Mouse (Mus musculus) bone marrow macrophage, adult 2 months (primary cell): ENCODE measurements around the gene Lyrm7. TPM values are rescaled to one million over a fixed set of nuclear protein-coding genes. Genes with fewer than 3 reads are reported as not detected.

ENCODE experiments used
- H3K27ac ChIP-seq: 2 replicates; pipeline ENCODE4 v1.5.1; 2012; ENCODE audit warnings: low read depth, low read length; ENCODE audit not compliant: insufficient read depth
- H3K4me1 ChIP-seq: 2 replicates; pipeline ENCODE4 v1.6.1; 2012; ENCODE audit warnings: low read length; ENCODE audit not compliant: control insufficient read depth, insufficient read depth
- H3K4me3 ChIP-seq: 2 replicates; pipeline ENCODE4 v1.5.1; 2012; ENCODE audit warnings: mild to moderate bottlenecking, low read length, moderate library complexity; ENCODE audit not compliant: insufficient read depth
- CTCF ChIP-seq: IDR thresholded peaks from 2 replicates; pipeline ENCODE4 v1.5.1; 2012; ENCODE audit warnings: low read depth, mild to moderate bottlenecking, low read length, moderate library complexity
- POLR2A ChIP-seq: IDR thresholded peaks from 2 replicates; pipeline ENCODE4 v1.6.1; 2012; ENCODE audit warnings: mild to moderate bottlenecking, low read depth, low read length, borderline replicate concordance
- polyA plus RNA-seq: library from polyadenylated mRNA; stranded (reverse); fragments of >200 nt; gene quantifications from 2 replicates; pipeline ENCODE4 v1.2.4, GENCODE M21; 2012; ENCODE audit not compliant: missing spikeins, insufficient read depth, insufficient read length

Lyrm7 gene
- polyA plus RNA-seq, 1 experiment, result 0.67 TPM

DNA sequence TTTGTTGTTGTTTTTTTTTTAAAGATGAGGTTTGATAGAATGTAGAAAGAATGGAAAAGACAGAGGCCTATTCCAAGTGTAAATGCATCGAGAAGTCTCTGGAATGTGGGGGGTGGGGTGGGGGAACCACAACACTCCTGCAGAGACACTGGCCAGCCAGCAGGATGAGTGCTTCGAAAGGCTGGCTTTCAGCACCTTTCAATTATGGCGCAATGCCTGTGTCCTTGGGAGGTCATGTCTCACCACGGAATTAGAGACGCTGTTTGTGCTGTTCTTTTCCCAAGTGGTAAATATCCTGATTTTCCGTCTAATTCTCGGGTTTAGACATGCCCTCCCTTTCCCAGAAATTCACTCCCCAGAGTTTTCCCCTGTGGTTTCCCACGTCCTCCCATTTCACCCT lies 22.0 kb upstream of the Lyrm7 start:
- Histone ChIP-seq H3K4me1 (peaks cover 60% of the 10 kb centered on the region), H3K4me3 (no peak overlapping the region), H3K27ac (peak overlapping the region; percentile 100)
- no peak for TF ChIP-seq CTCF
- no peak for TF ChIP-seq POLR2A

- no peak for TF ChIP-seq POLR2A
- no peak for TF ChIP-seq CTCF
- no peak overlapping the region for H3K27ac ChIP-seq
- no peak overlapping the region for H3K4me3 ChIP-seq
- peaks cover 52% of the 10 kb centered on the region for H3K4me1 ChIP-seq
These were observed 20.3 kb upstream of the Lyrm7 start for GRCm38 (mm10) chr11:54881051-54881474.

GRCm38 (mm10) chr11:54879922-54880321 lies 19.2 kb upstream of the Lyrm7 start:
- Histone ChIP-seq H3K27ac (0 out of 2 replicates have a peak overlapping the region, but pooled peaks have one; percentile 2), H3K4me1 (peaks cover 42% of the 10 kb centered on the region), H3K4me3 (no peak overlapping the region)
- TF ChIP-seq CTCF (no peak), POLR2A (no peak)

- TF ChIP-seq POLR2A (no peak), CTCF (no peak)
- peaks cover 40% of the 10 kb centered on the region for H3K4me1 ChIP-seq
- H3K4me3 ChIP-seq, result no peak overlapping the region
- H3K27ac ChIP-seq, result 0 out of 2 replicates have a peak overlapping the region, but pooled peaks have one; percentile 2
These were observed 18.7 kb upstream of the Lyrm7 start for GRCm38 (mm10) chr11:54879434-54879833.

GRCm38 (mm10) chr11:54878893-54879292 lies 18.2 kb upstream of the Lyrm7 start:
- H3K4me3 ChIP-seq, result no peak overlapping the region
- TF ChIP-seq POLR2A, result no peak
- H3K27ac ChIP-seq, result 0 out of 2 replicates have a peak overlapping the region, but pooled peaks have one; percentile 8

GRCm38 (mm10) chr11:54876031-54876430 lies 15.3 kb upstream of the Lyrm7 start:
- no peak for TF ChIP-seq CTCF
- TF ChIP-seq POLR2A, result no peak
- no peak overlapping the region for H3K4me3 ChIP-seq
- H3K4me1 ChIP-seq, result peaks cover 11% of the 10 kb centered on the region
- H3K27ac ChIP-seq, result no peak overlapping the region

More at GRCm38 (mm10) chr11:54878893-54879292, 18.2 kb upstream of the Lyrm7 start:
- H3K4me1 ChIP-seq, result peaks cover 36% of the 10 kb centered on the region

- TF ChIP-seq CTCF (no peak), POLR2A (no peak)
- Histone ChIP-seq H3K4me3 (no peak overlapping the region), H3K27ac (no peak overlapping the region)
These were observed 11.3 kb upstream of the Lyrm7 start for GRCm38 (mm10) chr11:54871831-54872537.

GRCm38 (mm10) chr11:54869318-54869717 lies 8.6 kb upstream of the Lyrm7 start:
- no peak overlapping the region for H3K4me3 ChIP-seq
- H3K4me1 ChIP-seq, result peaks cover 15% of the 10 kb centered on the region
- TF ChIP-seq POLR2A (no peak), CTCF (no peak)
- no peak overlapping the region for H3K27ac ChIP-seq

More at GRCm38 (mm10) chr11:54871831-54872537, 11.3 kb upstream of the Lyrm7 start:
- H3K4me1 ChIP-seq, result peaks cover 9% of the 10 kb centered on the region

DNA sequence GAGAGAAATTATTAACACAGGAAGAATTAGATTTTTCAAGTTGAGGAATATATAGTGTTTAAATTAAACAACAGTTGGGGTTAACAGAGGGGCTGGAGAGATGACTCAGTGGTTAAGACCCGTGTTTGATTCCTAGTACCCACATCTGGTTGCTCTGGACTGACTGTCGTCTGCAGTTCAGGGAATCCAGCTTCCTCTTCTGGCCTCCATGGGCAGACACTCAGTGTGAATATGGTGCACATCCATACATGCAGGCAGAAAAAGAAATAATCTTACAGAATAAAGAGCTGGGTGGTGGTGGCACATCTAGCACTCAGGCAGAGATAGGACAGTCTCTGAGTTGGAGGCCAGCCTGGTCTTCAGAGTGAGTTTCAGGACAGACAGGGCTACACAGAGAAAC lies 7.7 kb upstream of the Lyrm7 start:
- Histone ChIP-seq H3K4me1 (peaks cover 15% of the 10 kb centered on the region), H3K4me3 (no peak overlapping the region), H3K27ac (no peak overlapping the region)
- TF ChIP-seq CTCF (no peak), POLR2A (no peak)

DNA sequence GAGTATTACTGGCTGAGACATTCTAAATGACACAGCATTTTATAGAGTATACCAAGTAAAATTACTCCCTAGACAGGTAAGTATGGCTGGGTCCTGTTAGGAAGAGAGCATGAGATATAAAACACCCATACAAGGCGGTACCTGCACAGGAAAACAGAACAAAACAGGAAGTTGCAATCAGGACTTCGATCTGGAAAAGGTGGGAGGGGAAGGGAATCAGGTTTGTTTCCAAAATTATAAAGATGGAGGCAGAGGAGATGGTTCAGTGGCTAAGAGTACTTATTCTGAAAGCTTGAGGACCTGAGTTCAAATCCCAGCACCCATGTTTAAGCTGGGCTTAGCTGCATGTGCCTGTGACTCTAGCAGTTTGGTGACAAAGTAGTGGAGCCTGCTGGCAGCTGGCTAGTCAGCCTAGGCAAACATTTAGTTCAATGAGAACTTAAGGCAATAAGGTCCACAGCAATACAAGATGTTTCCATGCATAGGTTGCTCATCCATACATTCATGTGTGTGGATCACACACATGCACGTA lies 7.3 kb upstream of the Lyrm7 start:
- no peak for TF ChIP-seq POLR2A
- TF ChIP-seq CTCF, result no peak
- peak overlapping the region; percentile 10; the same call in 1 of the 2 replicates for H3K4me3 ChIP-seq
- peaks cover 15% of the 10 kb centered on the region for H3K4me1 ChIP-seq
- H3K27ac ChIP-seq, result 0 out of 2 replicates have a peak overlapping the region, but pooled peaks have one; percentile 13
